Mouse (Mus musculus): ENCODE measurements around the gene Skap2. TPM values are rescaled to one million over a fixed set of nuclear protein-coding genes. Genes with fewer than 3 reads are reported as not detected.

Skap2 gene
- polyA plus RNA-seq, 1 experiment from 2014 or later: 18.1 TPM

- peaks cover 36% of the 10 kb centered on the region for H3K27me3 ChIP-seq (ENCODE audit: insufficient read depth, poor library complexity, severe bottlenecking)
- H3K4me1 ChIP-seq (replicated peaks): no peaks in the 10 kb centered on the region
- H3K36me3 ChIP-seq: no peaks in the 10 kb centered on the region
- WGBS: 55% methylated on average over 7 of the region's 7 CpGs
- H3K9me3 ChIP-seq: no peaks in the 10 kb centered on the region
- no peak overlapping the region for H3K27ac ChIP-seq
- no peak for DNase-seq (ENCODE audit: low spot score)
- no peak overlapping the region for H3K4me3 ChIP-seq
Observed at GRCm38 (mm10) chr6:51998409-51999156, 13.8 kb downstream of the Skap2 start.

- no peaks in the 10 kb centered on the region for H3K27me3 ChIP-seq (ENCODE audit: insufficient read depth, poor library complexity, severe bottlenecking)
- no peak overlapping the region for H3K4me3 ChIP-seq
- DNase-seq (ENCODE audit: low spot score): no peak
- 83% methylated on average over 2 of the region's 2 CpGs for WGBS
- H3K4me1 ChIP-seq (replicated peaks): no peaks in the 10 kb centered on the region
- H3K27ac ChIP-seq: no peak overlapping the region
- no peaks in the 10 kb centered on the region for H3K9me3 ChIP-seq
- no peaks in the 10 kb centered on the region for H3K36me3 ChIP-seq
Observed at GRCm38 (mm10) chr6:51987999-51988398, 24.4 kb downstream of the Skap2 start.

DNA sequence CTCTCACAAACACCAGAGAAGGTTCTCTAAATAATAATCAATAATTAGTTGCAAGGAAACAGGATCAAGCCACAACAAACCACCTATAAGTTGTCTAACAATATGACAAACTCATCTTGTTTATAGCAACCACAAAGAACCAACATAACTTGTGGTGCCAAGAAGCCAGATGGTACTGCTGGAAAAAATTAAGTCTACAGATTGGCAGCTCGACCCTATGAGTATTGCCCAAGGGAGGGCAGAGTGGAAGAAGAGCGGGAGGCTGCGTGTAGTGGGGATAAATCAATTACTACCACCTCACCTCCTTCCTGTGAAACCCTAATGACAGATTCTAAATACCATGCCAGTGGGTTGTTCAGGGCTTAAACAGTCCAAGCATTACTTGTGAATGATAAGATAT, 34.7 kb downstream of the Skap2 start:
- Histone ChIP-seq H3K27me3 (ENCODE audit: insufficient read depth, poor library complexity, severe bottlenecking) (no peaks in the 10 kb centered on the region), H3K27ac (no peak overlapping the region), H3K9me3 (no peaks in the 10 kb centered on the region), H3K4me1 (replicated peaks) (peaks cover 6% of the 10 kb centered on the region), H3K4me3 (no peak overlapping the region), H3K36me3 (no peaks in the 10 kb centered on the region)
- no peak for DNase-seq (ENCODE audit: low spot score)
- WGBS: 76% methylated on average over 3 of the region's 3 CpGs

DNA sequence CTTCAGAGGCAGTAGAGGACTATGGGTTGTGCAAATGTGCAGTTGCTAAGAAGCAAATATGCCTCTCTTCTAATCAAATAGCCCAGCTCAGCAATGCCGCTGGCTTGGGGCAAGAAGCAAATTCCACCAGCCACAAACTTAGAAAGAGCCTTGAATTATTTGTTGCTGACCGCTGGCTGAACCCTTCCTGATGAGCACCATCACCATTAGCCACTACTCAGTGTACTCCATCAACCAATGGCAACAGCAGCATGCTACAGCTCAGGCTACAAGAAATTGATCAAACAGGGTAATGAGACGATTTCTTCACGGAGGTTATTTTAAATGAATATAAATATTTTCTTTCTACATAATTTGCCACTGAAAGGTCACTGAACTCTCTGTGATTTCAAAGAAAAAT, 36.6 kb downstream of the Skap2 start:
- Histone ChIP-seq H3K9me3 (no peaks in the 10 kb centered on the region), H3K27me3 (ENCODE audit: insufficient read depth, poor library complexity, severe bottlenecking) (no peaks in the 10 kb centered on the region), H3K36me3 (no peaks in the 10 kb centered on the region), H3K27ac (no peak overlapping the region), H3K4me3 (no peak overlapping the region), H3K4me1 (replicated peaks) (peaks cover 6% of the 10 kb centered on the region)
- WGBS: 64% methylated on average over 4 of the region's 4 CpGs
- DNase-seq (ENCODE audit: low spot score): peak; percentile 3

GRCm38 (mm10) chr6:51958992-51959391, 53.4 kb downstream of the Skap2 start:
- Histone ChIP-seq H3K9me3 (no peaks in the 10 kb centered on the region), H3K4me3 (no peak overlapping the region), H3K4me1 (replicated peaks) (no peaks in the 10 kb centered on the region), H3K27ac (no peak overlapping the region), H3K36me3 (no peaks in the 10 kb centered on the region), H3K27me3 (ENCODE audit: insufficient read depth, poor library complexity, severe bottlenecking) (no peaks in the 10 kb centered on the region)
- WGBS: 88% methylated on average over 4 of the region's 4 CpGs
- DNase-seq (ENCODE audit: low spot score): no peak

DNA sequence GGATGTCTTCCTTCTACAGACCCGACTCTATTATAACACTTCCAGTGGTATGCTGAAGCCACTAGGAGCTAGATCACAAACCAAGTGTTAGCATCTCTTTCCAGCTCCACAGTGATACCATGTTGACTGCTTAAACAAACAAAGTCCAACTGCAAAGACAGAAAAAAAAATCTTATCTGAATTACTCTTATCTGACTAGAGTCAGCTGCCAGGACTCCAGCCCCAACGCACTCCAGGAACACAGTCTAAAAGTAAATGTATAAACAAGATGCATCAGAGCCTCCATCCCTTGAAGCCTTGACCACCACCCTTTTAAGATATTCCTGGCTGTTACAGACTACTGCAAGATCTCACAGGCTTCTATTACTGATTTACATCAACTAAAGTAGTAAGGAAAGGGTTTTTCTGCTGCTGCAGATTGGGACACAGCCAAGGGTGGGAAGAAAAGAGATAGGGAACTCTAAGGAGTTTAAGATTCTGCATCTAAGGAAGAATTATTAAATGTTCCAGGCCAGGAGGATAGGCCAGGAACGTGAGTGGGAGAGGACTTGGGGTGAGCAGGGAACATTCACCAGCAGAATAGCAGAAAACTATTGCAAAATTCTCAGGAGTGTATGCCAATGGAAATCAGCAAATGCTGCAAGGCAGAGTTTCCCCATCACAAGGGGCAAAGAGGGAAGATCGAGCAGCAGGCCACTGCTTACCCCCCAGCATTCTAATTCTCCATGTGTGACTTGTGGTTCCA, 56.1 kb downstream of the Skap2 start:
- DNase-seq (ENCODE audit: low spot score): no peak
- 87% methylated on average over 4 of the region's 4 CpGs for WGBS

DNA sequence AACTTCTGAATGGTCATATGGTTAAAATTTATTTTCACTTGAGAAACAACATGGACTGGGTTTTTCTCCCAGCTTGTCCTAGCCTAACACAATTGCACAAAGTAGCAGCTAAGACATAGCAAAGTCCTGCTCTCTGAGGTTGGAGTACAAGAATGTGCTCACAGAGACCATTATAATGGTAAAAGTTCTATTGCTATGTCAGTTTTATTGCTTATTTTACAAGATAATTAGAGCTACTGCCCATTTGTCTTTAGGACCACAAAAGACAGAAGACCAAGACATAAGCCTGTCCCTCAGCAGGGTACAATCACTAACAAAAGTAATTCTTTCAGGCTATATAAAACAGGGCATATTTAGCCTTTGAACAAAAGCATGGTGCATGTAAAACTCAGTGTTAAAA, 64.7 kb downstream of the Skap2 start:
- no peaks in the 10 kb centered on the region for H3K27me3 ChIP-seq (ENCODE audit: insufficient read depth, poor library complexity, severe bottlenecking)
- no peaks in the 10 kb centered on the region for H3K4me1 ChIP-seq (replicated peaks)
- no peaks in the 10 kb centered on the region for H3K36me3 ChIP-seq

More for the DNA sequence above, 56.1 kb downstream of the Skap2 start:
- H3K36me3 ChIP-seq: no peaks in the 10 kb centered on the region
- no peak overlapping the region for H3K4me3 ChIP-seq
- no peak overlapping the region for H3K27ac ChIP-seq
- H3K9me3 ChIP-seq: no peaks in the 10 kb centered on the region
- no peaks in the 10 kb centered on the region for H3K4me1 ChIP-seq (replicated peaks)
- no peaks in the 10 kb centered on the region for H3K27me3 ChIP-seq (ENCODE audit: insufficient read depth, poor library complexity, severe bottlenecking)

DNA sequence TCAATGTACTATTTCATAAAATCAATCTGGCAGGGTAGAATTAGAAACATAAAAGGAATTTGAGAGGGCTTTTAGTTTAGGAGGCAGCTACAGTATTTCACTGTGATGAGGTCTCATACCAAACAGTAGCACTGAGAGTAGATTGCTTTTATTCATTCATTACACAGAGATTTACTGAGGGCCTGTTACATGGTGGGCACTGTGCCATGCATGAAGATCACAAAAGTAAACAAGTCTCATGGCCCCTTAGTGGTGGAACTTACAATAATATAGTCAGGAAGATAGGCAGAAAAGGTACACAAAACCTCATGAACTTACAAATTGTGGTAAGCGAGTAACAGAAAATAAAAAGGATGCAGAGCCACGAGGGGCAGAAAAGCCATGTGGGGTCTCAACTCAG, 67.4 kb downstream of the Skap2 start:
- no peak for DNase-seq (ENCODE audit: low spot score)
- H3K4me3 ChIP-seq: no peak overlapping the region
- H3K4me1 ChIP-seq (replicated peaks): no peaks in the 10 kb centered on the region
- H3K36me3 ChIP-seq: no peaks in the 10 kb centered on the region
- 77% methylated on average over 2 of the region's 2 CpGs for WGBS
- no peaks in the 10 kb centered on the region for H3K27me3 ChIP-seq (ENCODE audit: insufficient read depth, poor library complexity, severe bottlenecking)
- no peaks in the 10 kb centered on the region for H3K9me3 ChIP-seq
- no peak overlapping the region for H3K27ac ChIP-seq

More for the DNA sequence above, 64.7 kb downstream of the Skap2 start:
- Histone ChIP-seq H3K4me3 (no peak overlapping the region), H3K9me3 (no peaks in the 10 kb centered on the region), H3K27ac (no peak overlapping the region)
- DNase-seq (ENCODE audit: low spot score): no peak

DNA sequence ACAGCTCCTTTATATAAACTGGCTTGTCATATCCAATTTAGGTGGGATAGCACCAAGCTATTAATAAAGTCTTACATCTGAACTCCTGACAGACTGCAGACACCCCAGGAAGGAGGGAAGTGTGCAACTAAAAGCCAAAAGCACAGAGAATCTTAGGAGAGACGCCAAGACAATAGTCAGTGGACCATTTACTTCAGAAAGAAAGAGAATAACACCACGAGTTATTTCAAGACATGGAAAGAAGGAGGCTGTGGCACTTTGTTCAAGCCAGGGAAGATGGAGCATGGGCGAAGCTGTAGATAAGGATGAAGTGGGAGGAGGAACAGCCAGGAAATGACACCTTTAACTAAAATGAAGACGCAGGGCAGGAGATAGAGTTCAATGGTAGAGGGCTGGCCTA, 78.4 kb downstream of the Skap2 start:
- H3K27ac ChIP-seq: no peak overlapping the region
- H3K36me3 ChIP-seq: no peaks in the 10 kb centered on the region
- no peak for DNase-seq (ENCODE audit: low spot score)
- 71% methylated on average over 4 of the region's 4 CpGs for WGBS
- peaks cover 23% of the 10 kb centered on the region; the same call in 1 of the 2 replicates for H3K27me3 ChIP-seq (ENCODE audit: insufficient read depth, poor library complexity, severe bottlenecking)
- H3K4me3 ChIP-seq: no peak overlapping the region
- H3K9me3 ChIP-seq: no peaks in the 10 kb centered on the region
- H3K4me1 ChIP-seq (replicated peaks): 0 out of 2 replicates have a peak, but pooled peaks cover 2% of the 10 kb centered on the region

DNA sequence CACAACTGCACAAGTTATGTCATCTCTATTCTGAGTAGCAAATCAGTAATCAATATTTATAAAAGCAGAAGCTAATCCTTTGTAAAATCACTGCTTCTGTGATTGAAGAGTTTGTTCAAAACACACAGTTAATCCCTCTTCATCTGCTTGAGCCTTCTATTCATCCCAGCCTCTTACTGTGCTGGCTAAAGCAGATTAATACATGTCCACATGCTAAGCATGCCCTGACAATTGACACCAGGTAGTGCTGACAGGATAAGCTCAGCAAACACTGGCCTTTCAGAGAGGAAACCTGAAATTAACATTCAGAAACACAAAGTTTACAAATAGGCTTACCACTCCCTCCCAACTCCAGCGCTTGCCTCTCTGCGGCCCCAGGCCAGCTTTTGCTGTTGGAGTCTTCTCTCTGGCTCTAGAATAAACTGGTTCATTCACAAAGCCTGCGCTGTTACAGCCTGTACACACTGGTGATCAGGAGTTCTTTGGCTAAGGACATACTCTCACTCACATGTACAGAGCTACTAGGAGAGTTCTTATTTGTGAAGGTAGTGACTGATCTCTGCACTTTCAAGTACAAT, 79.2 kb downstream of the Skap2 start:
- Histone ChIP-seq H3K27ac (no peak overlapping the region), H3K27me3 (ENCODE audit: insufficient read depth, poor library complexity, severe bottlenecking) (peaks cover 24% of the 10 kb centered on the region; the same call in 1 of the 2 replicates), H3K4me1 (replicated peaks) (0 out of 2 replicates have a peak, but pooled peaks cover 2% of the 10 kb centered on the region), H3K36me3 (no peaks in the 10 kb centered on the region), H3K4me3 (no peak overlapping the region), H3K9me3 (no peaks in the 10 kb centered on the region)
- 68% methylated on average over 3 of the region's 3 CpGs for WGBS
- no peak for DNase-seq (ENCODE audit: low spot score)

GRCm38 (mm10) chr6:51927101-51927500, 85.2 kb downstream of the Skap2 start:
- Histone ChIP-seq H3K4me1 (replicated peaks) (no peaks in the 10 kb centered on the region), H3K27ac (no peak overlapping the region), H3K4me3 (no peak overlapping the region), H3K9me3 (no peaks in the 10 kb centered on the region), H3K27me3 (ENCODE audit: insufficient read depth, poor library complexity, severe bottlenecking) (peaks cover 21% of the 10 kb centered on the region; the same call in 1 of the 2 replicates), H3K36me3 (no peaks in the 10 kb centered on the region)
- no peak for DNase-seq (ENCODE audit: low spot score)
- 61% methylated on average over 3 of the region's 3 CpGs for WGBS

GRCm38 (mm10) chr6:51921831-51922230, 90.5 kb downstream of the Skap2 start:
- Histone ChIP-seq H3K36me3 (no peaks in the 10 kb centered on the region), H3K9me3 (no peaks in the 10 kb centered on the region), H3K4me3 (no peak overlapping the region), H3K27me3 (ENCODE audit: insufficient read depth, poor library complexity, severe bottlenecking) (peaks cover 9% of the 10 kb centered on the region; the same call in 1 of the 2 replicates), H3K27ac (no peak overlapping the region), H3K4me1 (replicated peaks) (no peaks in the 10 kb centered on the region)
- WGBS: 89% methylated on average over 4 of the region's 4 CpGs
- no peak for DNase-seq (ENCODE audit: low spot score)

DNA sequence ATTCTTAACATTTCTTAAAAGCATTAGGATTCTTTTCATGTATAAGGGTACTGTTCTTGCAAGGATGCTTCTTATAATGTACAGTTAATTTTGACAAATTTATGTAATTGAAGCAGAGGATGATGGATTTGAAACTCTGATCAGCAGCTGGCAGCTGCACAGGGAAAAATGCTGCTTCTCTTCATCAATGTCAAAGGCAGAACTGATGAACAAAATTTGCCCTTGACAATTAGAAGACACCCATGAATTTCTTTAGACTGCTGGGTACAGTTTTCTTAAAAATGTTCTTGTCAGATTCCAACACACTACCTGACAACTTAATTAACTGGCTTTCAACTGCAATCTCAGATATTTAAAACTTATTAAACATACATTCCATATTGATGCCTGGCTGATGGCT, 103.9 kb downstream of the Skap2 start:
- H3K4me3 ChIP-seq: no peak overlapping the region
- 0 out of 2 replicates have a peak, but pooled peaks cover 3% of the 10 kb centered on the region for H3K4me1 ChIP-seq (replicated peaks)
- DNase-seq (ENCODE audit: low spot score): no peak
- H3K27me3 ChIP-seq (ENCODE audit: insufficient read depth, poor library complexity, severe bottlenecking): no peaks in the 10 kb centered on the region
- no peaks in the 10 kb centered on the region for H3K36me3 ChIP-seq
- no peak overlapping the region for H3K27ac ChIP-seq
- H3K9me3 ChIP-seq: no peaks in the 10 kb centered on the region
